Mouse (Mus musculus): ENCODE results near the gene Nr6a1. TPM values are rescaled to one million over a fixed set of nuclear protein-coding genes. Genes with fewer than 3 reads are reported as not detected.

Gene Nr6a1
- total RNA-seq, 1 experiment, result 40.7 TPM

DNA sequence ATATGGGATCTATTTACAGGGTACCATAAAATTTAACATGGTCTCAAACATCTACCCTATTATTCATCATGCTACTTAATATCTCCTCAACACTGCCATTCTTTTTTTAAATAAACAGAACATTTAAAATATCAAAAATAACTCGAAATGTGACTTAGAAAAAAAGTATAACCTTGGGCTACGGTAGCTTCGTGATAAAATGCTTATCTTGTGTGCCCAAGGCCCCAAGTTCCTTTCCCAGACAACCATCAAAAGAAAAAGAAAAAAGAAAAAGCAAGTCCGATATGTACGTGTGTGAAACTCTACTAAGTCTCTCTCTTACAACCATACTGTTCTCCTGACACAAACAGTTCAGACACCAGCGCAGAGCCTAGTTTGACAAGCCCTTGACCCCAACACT, 92.0 kb downstream of the Nr6a1 start:
- Histone ChIP-seq H3K27ac (ENCODE audit: insufficient read depth, low read depth, low read length, poor library complexity, severe bottlenecking) (no peak overlapping the region), H3K9ac (ENCODE audit: insufficient read depth, low read depth, low read length, poor library complexity, severe bottlenecking) (no peak overlapping the region), H3K4me3 (ENCODE audit: insufficient read depth in 1 of 2, low read depth in 1 of 2, low read length in 2 of 2, poor library complexity in 1 of 2, severe bottlenecking in 1 of 2) (no peak overlapping the region), H3K4me1 (ENCODE audit: control insufficient read depth in 2 of 2, insufficient read depth in 2 of 2, low read length in 2 of 2, poor library complexity in 1 of 2) (no peaks in the 10 kb centered on the region; a peak in 1 of 4 replicates), H3K36me3 (ENCODE audit: control insufficient read depth, insufficient read depth, low read length, poor library complexity, severe bottlenecking) (no peaks in the 10 kb centered on the region), H3K9me3 (ENCODE audit: control insufficient read depth, insufficient read depth, low read depth, low read length) (no peaks in the 10 kb centered on the region)
- TF ChIP-seq ZNF384 (IDR thresholded peaks at IDR 0.05; ENCODE audit: low read depth, low read length), result no peak
- TF ChIP-seq CHD2 (IDR thresholded peaks at IDR 0.05; ENCODE audit: low read depth, low read length), result no peak
- no peak for TF ChIP-seq ZC3H11A (IDR thresholded peaks at IDR 0.05; ENCODE audit: borderline replicate concordance, low read depth, low read length)
- no peak for TF ChIP-seq MAFK (IDR thresholded peaks at IDR 0.05; ENCODE audit: insufficient read depth, low read depth, low read length)
- TF ChIP-seq HCFC1 (IDR thresholded peaks at IDR 0.05; ENCODE audit: borderline replicate concordance, insufficient read depth, low read length), result no peak
- in situ Hi-C loops (cut with MboI; ENCODE audit: low sequenced_read_pairs in 2 of 2, unreplicated experiment in 2 of 2), result no loop called here
- no peak for DNase-seq (ENCODE audit: low read depth, low spot score)

DNA sequence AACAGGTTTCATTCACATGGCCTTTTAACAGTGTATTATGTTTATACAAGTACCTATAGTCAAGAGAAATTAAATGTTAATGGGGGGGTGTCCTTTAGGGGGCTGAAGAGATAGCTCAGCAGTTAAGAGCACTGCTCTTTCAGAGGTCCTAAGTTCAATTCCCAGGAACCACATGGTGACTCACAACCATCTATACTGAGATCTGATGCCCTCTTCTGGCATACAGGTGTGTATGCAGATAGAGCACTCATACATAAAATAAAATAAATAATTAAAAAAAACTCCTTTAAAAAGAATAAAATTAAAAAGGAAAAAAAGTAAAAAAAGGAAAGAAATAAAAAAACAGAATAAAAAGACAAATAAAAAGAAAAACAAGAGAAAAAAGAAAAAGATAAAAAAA, 95.5 kb downstream of the Nr6a1 start:
- no peak for DNase-seq (ENCODE audit: low read depth, low spot score)
- Histone ChIP-seq H3K36me3 (ENCODE audit: control insufficient read depth, insufficient read depth, low read length, poor library complexity, severe bottlenecking) (no peaks in the 10 kb centered on the region), H3K9ac (ENCODE audit: insufficient read depth, low read depth, low read length, poor library complexity, severe bottlenecking) (no peak overlapping the region), H3K4me1 (ENCODE audit: control insufficient read depth in 2 of 2, insufficient read depth in 2 of 2, low read length in 2 of 2, poor library complexity in 1 of 2) (no peaks in the 10 kb centered on the region), H3K4me3 (ENCODE audit: insufficient read depth in 1 of 2, low read depth in 1 of 2, low read length in 2 of 2, poor library complexity in 1 of 2, severe bottlenecking in 1 of 2) (no peak overlapping the region), H3K9me3 (ENCODE audit: control insufficient read depth, insufficient read depth, low read depth, low read length) (no peaks in the 10 kb centered on the region), H3K27ac (ENCODE audit: insufficient read depth, low read depth, low read length, poor library complexity, severe bottlenecking) (no peak overlapping the region)
- TF ChIP-seq CHD2 (IDR thresholded peaks at IDR 0.05; ENCODE audit: low read depth, low read length) (no peak), HCFC1 (IDR thresholded peaks at IDR 0.05; ENCODE audit: borderline replicate concordance, insufficient read depth, low read length) (no peak), ZC3H11A (IDR thresholded peaks at IDR 0.05; ENCODE audit: borderline replicate concordance, low read depth, low read length) (no peak), MAFK (IDR thresholded peaks at IDR 0.05; ENCODE audit: insufficient read depth, low read depth, low read length) (no peak), ZNF384 (IDR thresholded peaks at IDR 0.05; ENCODE audit: low read depth, low read length) (no peak)
- in situ Hi-C loops (cut with MboI; ENCODE audit: low sequenced_read_pairs in 2 of 2, unreplicated experiment in 2 of 2), result no loop called here

GRCm38 (mm10) chr2:38829521-38829920, 98.0 kb downstream of the Nr6a1 start:
- in situ Hi-C loops (cut with MboI; ENCODE audit: low sequenced_read_pairs in 2 of 2, unreplicated experiment in 2 of 2), result no loop called here
- Histone ChIP-seq H3K9ac (ENCODE audit: insufficient read depth, low read depth, low read length, poor library complexity, severe bottlenecking) (no peak overlapping the region), H3K9me3 (ENCODE audit: control insufficient read depth, insufficient read depth, low read depth, low read length) (no peaks in the 10 kb centered on the region)

DNA sequence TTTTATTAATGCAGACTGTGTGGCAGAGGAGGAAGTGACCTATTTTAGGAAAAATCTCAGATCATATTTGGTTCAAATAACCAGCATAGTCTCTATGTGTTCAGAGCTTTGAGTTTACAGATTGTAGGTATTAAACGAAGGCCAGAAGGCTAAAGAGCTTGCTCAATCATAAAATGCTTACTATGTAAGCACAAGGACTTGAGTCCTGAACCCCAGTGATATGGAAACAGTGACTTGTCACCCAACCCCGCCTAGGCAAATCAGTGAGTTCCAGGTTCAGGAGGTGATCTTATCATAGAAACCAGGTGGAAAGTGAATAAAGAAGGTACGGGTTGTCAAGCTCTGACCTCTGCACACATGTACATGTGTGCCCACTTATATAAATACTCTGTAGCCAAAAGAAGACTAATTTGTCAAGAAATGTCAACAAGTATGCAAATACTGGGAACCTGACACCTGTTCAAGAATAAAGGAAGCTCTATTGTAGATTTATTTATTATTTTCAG, 99.6 kb downstream of the Nr6a1 start:
- no peaks in the 10 kb centered on the region for H3K36me3 ChIP-seq (ENCODE audit: control insufficient read depth, insufficient read depth, low read length, poor library complexity, severe bottlenecking)

More at GRCm38 (mm10) chr2:38829521-38829920, 98.0 kb downstream of the Nr6a1 start:
- Histone ChIP-seq H3K36me3 (ENCODE audit: control insufficient read depth, insufficient read depth, low read length, poor library complexity, severe bottlenecking) (no peaks in the 10 kb centered on the region), H3K27ac (ENCODE audit: insufficient read depth, low read depth, low read length, poor library complexity, severe bottlenecking) (no peak overlapping the region), H3K4me3 (ENCODE audit: insufficient read depth in 1 of 2, low read depth in 1 of 2, low read length in 2 of 2, poor library complexity in 1 of 2, severe bottlenecking in 1 of 2) (no peak overlapping the region), H3K4me1 (ENCODE audit: control insufficient read depth in 2 of 2, insufficient read depth in 2 of 2, low read length in 2 of 2, poor library complexity in 1 of 2) (no peaks in the 10 kb centered on the region)
- TF ChIP-seq ZC3H11A (IDR thresholded peaks at IDR 0.05; ENCODE audit: borderline replicate concordance, low read depth, low read length), result no peak
- TF ChIP-seq ZNF384 (IDR thresholded peaks at IDR 0.05; ENCODE audit: low read depth, low read length), result no peak
- TF ChIP-seq HCFC1 (IDR thresholded peaks at IDR 0.05; ENCODE audit: borderline replicate concordance, insufficient read depth, low read length), result no peak
- TF ChIP-seq CHD2 (IDR thresholded peaks at IDR 0.05; ENCODE audit: low read depth, low read length), result no peak
- no peak for TF ChIP-seq MAFK (IDR thresholded peaks at IDR 0.05; ENCODE audit: insufficient read depth, low read depth, low read length)
- DNase-seq (ENCODE audit: low read depth, low spot score), result no peak

DNA sequence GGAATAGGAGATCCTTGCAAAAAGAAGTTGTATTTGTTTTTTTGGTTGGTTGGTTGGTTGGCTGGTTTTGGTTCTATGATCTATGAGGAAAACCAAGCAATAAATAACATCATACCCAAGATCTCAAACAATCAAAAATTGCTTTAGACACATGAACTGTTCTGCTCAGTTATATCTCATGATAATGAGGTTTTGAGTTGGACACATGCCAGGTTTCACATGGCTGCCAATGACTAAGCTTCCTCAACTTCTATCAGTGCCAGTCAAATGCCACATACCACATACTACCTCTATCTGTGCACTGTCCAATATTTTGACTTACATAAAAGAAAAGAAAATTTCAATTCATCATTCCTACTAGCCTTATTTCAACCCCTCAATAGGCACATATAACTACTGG, 101.3 kb downstream of the Nr6a1 start:
- H3K36me3 ChIP-seq (ENCODE audit: control insufficient read depth, insufficient read depth, low read length, poor library complexity, severe bottlenecking), result no peaks in the 10 kb centered on the region
- in situ Hi-C loops (cut with MboI; ENCODE audit: low sequenced_read_pairs in 2 of 2, unreplicated experiment in 2 of 2), result no loop called here
- H3K4me1 ChIP-seq (ENCODE audit: control insufficient read depth in 2 of 2, insufficient read depth in 2 of 2, low read length in 2 of 2, poor library complexity in 1 of 2), result peaks cover 2% of the 10 kb centered on the region in 2 experiments; a peak in 1 of 4 replicates
- no peak overlapping the region for H3K9ac ChIP-seq (ENCODE audit: insufficient read depth, low read depth, low read length, poor library complexity, severe bottlenecking)
- no peak for DNase-seq (ENCODE audit: low read depth, low spot score)
- no peak overlapping the region for H3K4me3 ChIP-seq (ENCODE audit: insufficient read depth in 1 of 2, low read depth in 1 of 2, low read length in 2 of 2, poor library complexity in 1 of 2, severe bottlenecking in 1 of 2)
- no peaks in the 10 kb centered on the region for H3K9me3 ChIP-seq (ENCODE audit: control insufficient read depth, insufficient read depth, low read depth, low read length)
- TF ChIP-seq ZNF384 (IDR thresholded peaks at IDR 0.05; ENCODE audit: low read depth, low read length) (no peak), ZC3H11A (IDR thresholded peaks at IDR 0.05; ENCODE audit: borderline replicate concordance, low read depth, low read length) (no peak), CHD2 (IDR thresholded peaks at IDR 0.05; ENCODE audit: low read depth, low read length) (no peak), MAFK (IDR thresholded peaks at IDR 0.05; ENCODE audit: insufficient read depth, low read depth, low read length) (no peak)
- H3K27ac ChIP-seq (ENCODE audit: insufficient read depth, low read depth, low read length, poor library complexity, severe bottlenecking), result no peak overlapping the region

More for the DNA sequence above, 99.6 kb downstream of the Nr6a1 start:
- H3K9ac ChIP-seq (ENCODE audit: insufficient read depth, low read depth, low read length, poor library complexity, severe bottlenecking), result no peak overlapping the region
- H3K4me3 ChIP-seq (ENCODE audit: insufficient read depth in 1 of 2, low read depth in 1 of 2, low read length in 2 of 2, poor library complexity in 1 of 2, severe bottlenecking in 1 of 2), result no peak overlapping the region
- H3K27ac ChIP-seq (ENCODE audit: insufficient read depth, low read depth, low read length, poor library complexity, severe bottlenecking), result no peak overlapping the region
- TF ChIP-seq MAFK (IDR thresholded peaks at IDR 0.05; ENCODE audit: insufficient read depth, low read depth, low read length), result no peak
- no peak for TF ChIP-seq HCFC1 (IDR thresholded peaks at IDR 0.05; ENCODE audit: borderline replicate concordance, insufficient read depth, low read length)
- TF ChIP-seq CHD2 (IDR thresholded peaks at IDR 0.05; ENCODE audit: low read depth, low read length), result no peak
- in situ Hi-C loops (cut with MboI; ENCODE audit: low sequenced_read_pairs in 2 of 2, unreplicated experiment in 2 of 2), result no loop called here
- no peak for DNase-seq (ENCODE audit: low read depth, low spot score)
- no peaks in the 10 kb centered on the region for H3K9me3 ChIP-seq (ENCODE audit: control insufficient read depth, insufficient read depth, low read depth, low read length)
- peaks cover 2% of the 10 kb centered on the region in 2 experiments; a peak in 1 of 4 replicates for H3K4me1 ChIP-seq (ENCODE audit: control insufficient read depth in 2 of 2, insufficient read depth in 2 of 2, low read length in 2 of 2, poor library complexity in 1 of 2)

Data from ES-E14 (cell line).